Mouse (Mus musculus): ENCODE data around the gene Gnat1. TPM values are rescaled to one million over a fixed set of nuclear protein-coding genes. Genes with fewer than 3 reads are reported as not detected.

Gnat1 gene
- polyA plus RNA-seq, 1 experiment: 0.09 TPM

DNA sequence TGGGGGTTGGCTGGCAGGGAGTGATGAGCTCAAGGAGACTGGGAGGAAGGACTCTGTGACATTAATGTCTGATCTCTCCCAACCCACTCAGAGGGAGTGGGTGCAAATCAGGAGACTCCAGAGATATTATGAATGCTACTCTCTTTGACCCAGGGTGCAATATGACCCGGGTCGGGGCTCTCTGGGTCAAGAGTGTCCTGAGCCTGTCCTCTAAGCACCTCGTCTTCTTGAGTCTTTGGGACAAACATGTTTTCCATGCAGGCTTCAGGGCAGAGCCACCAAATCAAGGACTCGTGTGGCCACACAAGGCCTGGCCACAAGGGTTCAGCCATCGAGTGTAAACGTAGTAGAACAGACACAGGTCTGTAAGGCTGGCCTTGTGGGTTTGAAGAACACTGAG, 21.4 kb downstream of the Gnat1 start:
- DNase-seq: no peak
- Histone ChIP-seq H3K4me3 (ENCODE audit: insufficient read depth, low read depth, low read length) (no peak overlapping the region), H3K4me1 (ENCODE audit: control insufficient read depth, insufficient read depth, low read length) (no peaks in the 10 kb centered on the region), H3K27me3 (replicated peaks; ENCODE audit: control insufficient read depth, insufficient read depth, low read length) (no peaks in the 10 kb centered on the region), H3K36me3 (ENCODE audit: control insufficient read depth, insufficient read depth, low read length) (no peaks in the 10 kb centered on the region), H3K27ac (ENCODE audit: insufficient read depth, low read depth, low read length) (no peak overlapping the region)
- WGBS: 87% methylated on average over 6 of the region's 6 CpGs
- TF ChIP-seq POLR2A (IDR thresholded peaks at IDR 0.05; ENCODE audit: low read depth, low read length): no peak
- no peak for TF ChIP-seq CTCF (conservative IDR thresholded peaks at IDR 0.05; ENCODE audit: insufficient read depth, insufficient read length, low read depth, low read length)

DNA sequence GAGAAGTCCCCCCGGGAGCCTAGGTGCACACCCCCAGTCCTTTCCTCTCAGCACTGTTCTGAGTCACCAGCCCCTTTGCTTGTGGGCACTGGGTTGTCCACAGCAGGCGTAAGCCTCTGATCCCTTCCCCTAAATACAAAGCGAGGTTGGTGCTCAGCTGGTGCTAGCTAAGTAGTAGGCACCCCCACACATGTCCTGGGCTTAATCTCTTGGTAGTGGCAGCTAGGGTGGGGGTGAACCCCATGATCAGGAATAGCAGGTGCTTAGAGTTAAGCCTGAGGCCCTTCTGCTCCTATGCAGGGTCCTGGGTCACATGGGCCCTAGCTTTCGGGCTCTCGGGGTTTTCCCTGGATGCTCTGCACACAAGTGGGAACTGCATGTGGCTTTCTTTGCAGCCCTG, 22.4 kb downstream of the Gnat1 start:
- Histone ChIP-seq H3K36me3 (ENCODE audit: control insufficient read depth, insufficient read depth, low read length) (no peaks in the 10 kb centered on the region), H3K27ac (ENCODE audit: insufficient read depth, low read depth, low read length) (no peak overlapping the region), H3K27me3 (replicated peaks; ENCODE audit: control insufficient read depth, insufficient read depth, low read length) (no peaks in the 10 kb centered on the region), H3K4me3 (ENCODE audit: insufficient read depth, low read depth, low read length) (no peak overlapping the region), H3K4me1 (ENCODE audit: control insufficient read depth, insufficient read depth, low read length) (no peaks in the 10 kb centered on the region)
- TF ChIP-seq POLR2A (IDR thresholded peaks at IDR 0.05; ENCODE audit: low read depth, low read length): no peak
- TF ChIP-seq CTCF (conservative IDR thresholded peaks at IDR 0.05; ENCODE audit: insufficient read depth, insufficient read length, low read depth, low read length): no peak
- WGBS: 83% methylated on average over 5 of the region's 5 CpGs
- DNase-seq: no peak

DNA sequence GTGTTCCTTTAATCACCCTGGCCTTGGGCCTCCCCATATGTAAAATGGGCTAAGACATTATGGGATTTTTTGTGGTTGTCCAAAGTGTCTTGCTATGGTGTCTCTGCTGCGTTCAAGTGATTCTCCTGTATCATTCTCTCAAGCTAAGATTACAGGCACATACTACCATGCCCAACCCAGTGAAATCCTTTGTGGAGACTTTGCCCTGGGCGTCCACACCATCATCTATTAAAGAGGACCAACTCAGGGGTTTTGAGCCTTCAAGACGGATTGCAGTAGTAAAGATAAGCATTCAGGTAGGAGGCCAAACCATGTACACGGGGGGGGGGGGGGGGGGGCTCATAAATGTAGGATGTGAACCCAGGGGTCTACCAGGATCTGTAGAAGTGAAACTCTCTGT, 24.9 kb downstream of the Gnat1 start:
- 88% methylated on average over 4 of the region's 4 CpGs for WGBS
- Histone ChIP-seq H3K27me3 (replicated peaks; ENCODE audit: control insufficient read depth, insufficient read depth, low read length) (no peaks in the 10 kb centered on the region), H3K4me3 (ENCODE audit: insufficient read depth, low read depth, low read length) (no peak overlapping the region), H3K36me3 (ENCODE audit: control insufficient read depth, insufficient read depth, low read length) (no peaks in the 10 kb centered on the region), H3K4me1 (ENCODE audit: control insufficient read depth, insufficient read depth, low read length) (no peaks in the 10 kb centered on the region), H3K27ac (ENCODE audit: insufficient read depth, low read depth, low read length) (no peak overlapping the region)
- no peak for DNase-seq
- TF ChIP-seq POLR2A (IDR thresholded peaks at IDR 0.05; ENCODE audit: low read depth, low read length) (no peak), CTCF (conservative IDR thresholded peaks at IDR 0.05; ENCODE audit: insufficient read depth, insufficient read length, low read depth, low read length) (no peak)

DNA sequence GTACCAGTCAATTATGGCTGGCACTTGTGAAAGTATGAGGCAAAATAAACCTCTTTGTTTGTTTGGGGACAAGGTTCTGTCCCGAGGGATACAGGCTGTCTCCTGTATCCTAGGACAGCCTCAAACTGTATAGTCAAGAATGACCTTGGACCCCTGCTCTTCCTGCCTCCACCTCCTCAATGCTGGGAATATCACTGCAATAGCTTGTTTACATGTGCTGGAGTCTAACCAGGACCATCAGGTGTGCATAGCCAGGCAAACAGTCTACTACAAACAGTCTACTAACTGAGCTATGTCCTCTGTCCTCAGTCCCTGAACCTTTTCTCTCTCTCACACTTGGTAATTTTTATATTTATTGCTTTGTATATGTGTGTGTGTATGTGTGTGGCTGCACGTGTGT, 26.0 kb downstream of the Gnat1 start:
- 73% methylated on average over 2 of the region's 2 CpGs for WGBS
- Histone ChIP-seq H3K36me3 (ENCODE audit: control insufficient read depth, insufficient read depth, low read length) (no peaks in the 10 kb centered on the region), H3K4me1 (ENCODE audit: control insufficient read depth, insufficient read depth, low read length) (no peaks in the 10 kb centered on the region), H3K27me3 (replicated peaks; ENCODE audit: control insufficient read depth, insufficient read depth, low read length) (no peaks in the 10 kb centered on the region), H3K4me3 (ENCODE audit: insufficient read depth, low read depth, low read length) (no peak overlapping the region), H3K27ac (ENCODE audit: insufficient read depth, low read depth, low read length) (no peak overlapping the region)
- DNase-seq: no peak
- TF ChIP-seq CTCF (conservative IDR thresholded peaks at IDR 0.05; ENCODE audit: insufficient read depth, insufficient read length, low read depth, low read length) (no peak), POLR2A (IDR thresholded peaks at IDR 0.05; ENCODE audit: low read depth, low read length) (no peak)

DNA sequence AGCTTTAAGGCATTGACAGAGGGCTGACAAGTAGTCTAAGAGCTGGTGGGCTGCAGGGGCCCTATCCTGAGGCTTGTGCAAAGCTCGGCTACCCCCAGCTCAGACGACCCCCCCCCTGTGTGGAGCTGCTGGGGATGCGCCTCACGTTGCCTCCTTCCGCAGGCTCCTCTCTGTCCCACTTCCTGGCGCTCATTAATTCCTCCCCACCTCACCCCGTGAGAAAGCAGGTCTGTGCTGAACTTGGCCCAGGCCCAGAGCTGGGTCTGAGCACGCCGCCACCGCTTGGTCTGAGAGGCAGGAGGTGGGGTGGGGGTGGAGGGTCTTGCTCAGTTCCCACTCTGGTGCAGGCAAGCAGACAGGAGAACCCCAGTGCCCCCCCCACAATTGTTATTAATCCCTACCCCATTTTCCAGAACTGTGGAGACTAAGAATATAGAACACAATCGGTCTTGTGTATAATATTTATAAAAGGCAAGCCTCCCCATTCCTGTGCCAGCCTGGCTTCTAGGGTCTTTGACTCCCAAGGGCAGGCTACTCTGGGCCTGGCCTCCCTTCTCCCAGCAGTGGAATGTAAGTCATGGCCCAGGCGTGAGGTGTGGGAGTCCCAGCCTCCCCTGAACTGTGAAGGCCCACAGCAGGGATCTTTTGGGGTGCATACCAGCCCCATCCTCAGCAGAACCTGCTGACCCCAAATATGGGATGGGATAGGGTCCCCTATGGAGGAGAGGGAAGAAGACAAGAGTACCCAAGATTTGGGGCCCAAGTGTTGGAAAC, 28.6 kb downstream of the Gnat1 start:
- H3K27ac ChIP-seq (ENCODE audit: insufficient read depth, low read depth, low read length): no peak overlapping the region

DNA sequence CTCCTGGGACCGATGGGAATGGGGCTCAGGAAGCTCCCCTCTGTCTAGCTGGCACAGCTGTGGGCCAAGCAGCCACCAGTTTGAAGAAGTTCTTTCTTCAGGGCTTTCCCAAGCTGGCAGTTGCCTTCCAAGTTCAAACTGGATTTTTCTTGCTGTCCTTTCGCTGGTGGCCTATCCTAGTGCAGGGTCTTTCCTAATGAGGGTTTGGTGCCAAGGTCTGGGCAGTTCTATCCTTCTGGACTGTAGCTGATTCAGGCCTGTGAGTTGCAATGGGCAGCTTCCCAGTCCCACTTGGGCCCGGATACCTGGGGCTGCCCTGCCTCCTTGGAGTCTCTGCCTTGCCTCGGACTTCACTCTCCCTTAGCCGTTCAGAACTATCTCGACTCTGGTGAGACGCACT, 29.3 kb downstream of the Gnat1 start:
- no peak for DNase-seq
- Histone ChIP-seq H3K4me3 (ENCODE audit: insufficient read depth, low read depth, low read length) (no peak overlapping the region), H3K27me3 (replicated peaks; ENCODE audit: control insufficient read depth, insufficient read depth, low read length) (no peaks in the 10 kb centered on the region), H3K36me3 (ENCODE audit: control insufficient read depth, insufficient read depth, low read length) (no peaks in the 10 kb centered on the region), H3K27ac (ENCODE audit: insufficient read depth, low read depth, low read length) (no peak overlapping the region), H3K4me1 (ENCODE audit: control insufficient read depth, insufficient read depth, low read length) (peaks cover 3% of the 10 kb centered on the region; the same call in 1 of the 2 replicates)
- TF ChIP-seq CTCF (conservative IDR thresholded peaks at IDR 0.05; ENCODE audit: insufficient read depth, insufficient read length, low read depth, low read length): no peak
- TF ChIP-seq POLR2A (IDR thresholded peaks at IDR 0.05; ENCODE audit: low read depth, low read length): no peak
- WGBS: 59% methylated on average over 7 of the region's 7 CpGs

More for the DNA sequence above, 28.6 kb downstream of the Gnat1 start:
- H3K36me3 ChIP-seq (ENCODE audit: control insufficient read depth, insufficient read depth, low read length): no peaks in the 10 kb centered on the region
- 46% methylated on average over 12 of the region's 12 CpGs for whole genome bisulfite sequencing
- H3K4me3 ChIP-seq (ENCODE audit: insufficient read depth, low read depth, low read length): no peak overlapping the region
- DNase-seq: no peak
- H3K27me3 ChIP-seq (replicated peaks; ENCODE audit: control insufficient read depth, insufficient read depth, low read length): no peaks in the 10 kb centered on the region
- H3K4me1 ChIP-seq (ENCODE audit: control insufficient read depth, insufficient read depth, low read length): no peaks in the 10 kb centered on the region
- TF ChIP-seq POLR2A (IDR thresholded peaks at IDR 0.05; ENCODE audit: low read depth, low read length) (no peak), CTCF (conservative IDR thresholded peaks at IDR 0.05; ENCODE audit: insufficient read depth, insufficient read length, low read depth, low read length) (no peak)

DNA sequence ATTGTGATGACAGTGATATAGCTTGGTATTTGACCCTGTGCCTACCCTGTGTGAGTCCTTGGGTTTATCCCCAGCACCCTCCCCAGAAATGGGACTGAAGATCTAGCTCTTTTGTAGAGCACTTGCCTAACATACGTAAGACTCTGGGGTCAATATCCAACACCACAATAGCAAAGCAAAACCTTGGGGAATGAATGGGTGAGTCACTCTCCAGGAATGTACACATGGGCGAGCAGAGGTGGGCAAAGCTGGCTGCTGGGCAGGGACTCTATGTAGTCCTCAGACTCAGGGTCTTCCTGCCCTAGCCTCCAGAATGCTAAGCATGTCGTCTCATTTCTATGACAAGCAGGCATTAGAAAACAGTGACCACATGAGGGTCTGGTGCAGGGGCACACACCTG, 30.7 kb downstream of the Gnat1 start:
- H3K36me3 ChIP-seq (ENCODE audit: control insufficient read depth, insufficient read depth, low read length): no peaks in the 10 kb centered on the region
- no peak overlapping the region for H3K27ac ChIP-seq (ENCODE audit: insufficient read depth, low read depth, low read length)
- 79% methylated on average over 3 of the region's 3 CpGs for WGBS
- no peak overlapping the region for H3K4me3 ChIP-seq (ENCODE audit: insufficient read depth, low read depth, low read length)
- no peaks in the 10 kb centered on the region for H3K27me3 ChIP-seq (replicated peaks; ENCODE audit: control insufficient read depth, insufficient read depth, low read length)
- peaks cover 9% of the 10 kb centered on the region; the same call in 1 of the 2 replicates for H3K4me1 ChIP-seq (ENCODE audit: control insufficient read depth, insufficient read depth, low read length)
- TF ChIP-seq CTCF (conservative IDR thresholded peaks at IDR 0.05; ENCODE audit: insufficient read depth, insufficient read length, low read depth, low read length) (no peak), POLR2A (IDR thresholded peaks at IDR 0.05; ENCODE audit: low read depth, low read length) (no peak)
- DNase-seq: no peak
